Mouse (Mus musculus) erythroblast, embryonic 14.5 days (primary cell): Measurements from ENCODE around the gene Terb2. TPM values are rescaled to one million over a fixed set of nuclear protein-coding genes. Genes with fewer than 3 reads are reported as not detected.

Source experiments
- H3K27me3 ChIP-seq: 2 replicates; pipeline ENCODE4 v1.6.1; 2012; ENCODE audit warnings: inconsistent platforms; ENCODE audit not compliant: control insufficient read depth
- H3K36me3 ChIP-seq: 2 replicates; pipeline ENCODE4 v1.6.1; 2012; ENCODE audit warnings: mild to moderate bottlenecking, inconsistent platforms; ENCODE audit not compliant: control insufficient read depth
- H3K4me1 ChIP-seq: 2 replicates; pipeline ENCODE4 v1.6.1; 2012; ENCODE audit warnings: inconsistent platforms; ENCODE audit not compliant: control insufficient read depth
- H3K4me3 ChIP-seq: replicated peaks from 2 replicates; pipeline ENCODE3; 2012; ENCODE audit warnings: moderate library complexity, mild to moderate bottlenecking, inconsistent platforms
- H3K9me3 ChIP-seq: 2 replicates; pipeline ENCODE4 v1.6.1; 2012; ENCODE audit warnings: low read length, inconsistent platforms, mixed read lengths; ENCODE audit not compliant: control insufficient read depth
- GATA1 ChIP-seq: IDR thresholded peaks from 2 replicates; pipeline ENCODE4 v1.6.1; 2012; ENCODE audit warnings: low read length, inconsistent platforms, mixed read lengths
- TAL1 ChIP-seq: IDR thresholded peaks from 3 replicates; pipeline ENCODE4 v1.6.1; 2012; ENCODE audit warnings: low read length, inconsistent platforms, mixed read lengths
- polyA plus RNA-seq: library from polyadenylated mRNA; stranded (reverse); fragments of >175 nt; gene quantifications from 2 replicates; pipeline ENCODE4 v1.2.3, GENCODE M21; 2012

The Terb2 gene
- polyA plus RNA-seq, 1 experiment, result not detected

GRCm38 (mm10) chr2:122234611-122235288 lies 48.7 kb downstream of the Terb2 start, which contains the start of gene Sord:
Sord (plus strand) TSS chr2:122234749.
- no peaks in the 10 kb centered on the region for H3K9me3 ChIP-seq
- peak within 1 kb of the TSS; percentile 80 for H3K4me3 ChIP-seq
- H3K4me1 ChIP-seq, result peaks cover 36% of the 10 kb centered on the region
- H3K27me3 ChIP-seq, result no peaks in the 10 kb centered on the region
- TF ChIP-seq TAL1, result no peak
- TF ChIP-seq GATA1, result peak; percentile 41; the same call in 1 of the 2 replicates
- H3K36me3 ChIP-seq, result no peaks in the 10 kb centered on the region; the same call in 1 of the 2 replicates

- peak overlapping the region; percentile 80 for H3K4me3 ChIP-seq
- H3K27me3 ChIP-seq, result no peaks in the 10 kb centered on the region
- no peaks in the 10 kb centered on the region for H3K9me3 ChIP-seq
- peaks cover 31% of the 10 kb centered on the region for H3K4me1 ChIP-seq
- no peak for TF ChIP-seq GATA1
- TF ChIP-seq TAL1, result no peak
- H3K36me3 ChIP-seq, result no peaks in the 10 kb centered on the region; the same call in 1 of the 2 replicates
These were observed 49.4 kb downstream of the Terb2 start for GRCm38 (mm10) chr2:122235425-122235824.

GRCm38 (mm10) chr2:122236321-122236720 lies 50.2 kb downstream of the Terb2 start:
- H3K4me1 ChIP-seq, result peaks cover 31% of the 10 kb centered on the region
- H3K4me3 ChIP-seq, result no peak overlapping the region
- H3K9me3 ChIP-seq, result no peaks in the 10 kb centered on the region
- no peaks in the 10 kb centered on the region; the same call in 1 of the 2 replicates for H3K36me3 ChIP-seq
- no peak for TF ChIP-seq GATA1
- TF ChIP-seq TAL1, result no peak
- H3K27me3 ChIP-seq, result no peaks in the 10 kb centered on the region

GRCm38 (mm10) chr2:122237891-122238470 lies 51.9 kb downstream of the Terb2 start:
- TF ChIP-seq TAL1, result no peak
- no peak for TF ChIP-seq GATA1
- peaks cover 31% of the 10 kb centered on the region for H3K4me1 ChIP-seq
- no peak overlapping the region for H3K4me3 ChIP-seq
- no peaks in the 10 kb centered on the region for H3K27me3 ChIP-seq
- no peaks in the 10 kb centered on the region; the same call in 1 of the 2 replicates for H3K36me3 ChIP-seq
- no peaks in the 10 kb centered on the region for H3K9me3 ChIP-seq

- peaks cover 11% of the 10 kb centered on the region for H3K36me3 ChIP-seq
- no peak overlapping the region for H3K4me3 ChIP-seq
- H3K27me3 ChIP-seq, result no peaks in the 10 kb centered on the region
- TF ChIP-seq GATA1, result no peak
- TF ChIP-seq TAL1, result no peak
- H3K4me1 ChIP-seq, result peaks cover 16% of the 10 kb centered on the region
- no peaks in the 10 kb centered on the region for H3K9me3 ChIP-seq
These were observed 54.7 kb downstream of the Terb2 start for GRCm38 (mm10) chr2:122240735-122241134.

GRCm38 (mm10) chr2:122241226-122241625 lies 55.2 kb downstream of the Terb2 start:
- no peak for TF ChIP-seq TAL1
- no peak for TF ChIP-seq GATA1
- no peak overlapping the region for H3K4me3 ChIP-seq
- no peaks in the 10 kb centered on the region for H3K27me3 ChIP-seq
- H3K9me3 ChIP-seq, result no peaks in the 10 kb centered on the region
- H3K36me3 ChIP-seq, result peaks cover 15% of the 10 kb centered on the region
- H3K4me1 ChIP-seq, result peaks cover 14% of the 10 kb centered on the region

- no peaks in the 10 kb centered on the region for H3K27me3 ChIP-seq
- H3K4me1 ChIP-seq, result peaks cover 11% of the 10 kb centered on the region
- peaks cover 20% of the 10 kb centered on the region for H3K36me3 ChIP-seq
- no peaks in the 10 kb centered on the region for H3K9me3 ChIP-seq
- TF ChIP-seq TAL1 (no peak), GATA1 (no peak)
- no peak overlapping the region for H3K4me3 ChIP-seq
These were observed 55.9 kb downstream of the Terb2 start for GRCm38 (mm10) chr2:122241935-122242334.

- Histone ChIP-seq H3K4me1 (peaks cover 11% of the 10 kb centered on the region), H3K27me3 (no peaks in the 10 kb centered on the region), H3K9me3 (no peaks in the 10 kb centered on the region), H3K4me3 (no peak overlapping the region), H3K36me3 (peaks cover 36% of the 10 kb centered on the region)
- no peak for TF ChIP-seq TAL1
- no peak for TF ChIP-seq GATA1
These were observed 57.6 kb downstream of the Terb2 start for GRCm38 (mm10) chr2:122243671-122244131.

- peaks cover 62% of the 10 kb centered on the region for H3K36me3 ChIP-seq
- TF ChIP-seq GATA1, result no peak
- no peak for TF ChIP-seq TAL1
These were observed 61.7 kb downstream of the Terb2 start for GRCm38 (mm10) chr2:122247786-122248185.

More at GRCm38 (mm10) chr2:122247786-122248185, 61.7 kb downstream of the Terb2 start:
- Histone ChIP-seq H3K4me3 (no peak overlapping the region), H3K4me1 (peaks cover 7% of the 10 kb centered on the region), H3K9me3 (no peaks in the 10 kb centered on the region), H3K27me3 (no peaks in the 10 kb centered on the region)
